Mouse (Mus musculus): ENCODE results near the gene Kif13a. TPM values are rescaled to one million over a fixed set of nuclear protein-coding genes. Genes with fewer than 3 reads are reported as not detected.

Kif13a gene
- polyA plus RNA-seq, 1 experiment from 2014 or later, result 13.5 TPM

DNA sequence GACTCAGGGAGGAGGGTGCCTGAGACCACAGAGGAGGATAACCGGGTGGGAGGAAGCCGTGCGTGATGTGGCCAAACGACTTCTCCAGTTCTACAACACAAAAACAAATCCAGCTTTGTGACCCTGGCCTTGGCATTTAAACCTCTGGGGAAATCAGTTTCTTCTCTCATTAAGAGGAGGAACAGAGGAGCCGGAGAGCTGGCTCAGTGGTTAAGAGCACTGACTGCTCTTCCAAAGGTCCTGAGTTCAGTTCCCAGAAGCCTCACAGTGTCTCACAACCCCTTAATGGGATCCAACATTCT, 44.0 kb downstream of the Kif13a start:
- DNase-seq (ENCODE audit: low spot score), result no peak
- Histone ChIP-seq H3K4me1 (replicated peaks; ENCODE audit: control insufficient read depth, insufficient read depth) (peaks cover 10% of the 10 kb centered on the region), H3K4me2 (replicated peaks; ENCODE audit: low read depth) (no peak overlapping the region), H3K9me3 (ENCODE audit: control insufficient read depth, low read length) (no peaks in the 10 kb centered on the region), H3K27me3 (ENCODE audit: control insufficient read depth, insufficient read depth, low read length) (no peaks in the 10 kb centered on the region), H3K9ac (ENCODE audit: low read length) (no peak overlapping the region), H3K27ac (replicated peaks) (no peak overlapping the region), H3K4me3 (ENCODE audit: low read depth, low read length) (no peak overlapping the region), H3K36me3 (ENCODE audit: control insufficient read depth, insufficient read depth, low read length) (no peaks in the 10 kb centered on the region)
- 77% methylated on average over 5 of the region's 5 CpGs for WGBS
- ATAC-seq (ENCODE audit: low FRiP score, low TSS enrichment), result no peak
- TF ChIP-seq EP300 (optimal IDR thresholded peaks at IDR 0.05), result no peak
- TF ChIP-seq CTCF (IDR thresholded peaks at IDR 0.05; ENCODE audit: low read depth), result no peak

DNA sequence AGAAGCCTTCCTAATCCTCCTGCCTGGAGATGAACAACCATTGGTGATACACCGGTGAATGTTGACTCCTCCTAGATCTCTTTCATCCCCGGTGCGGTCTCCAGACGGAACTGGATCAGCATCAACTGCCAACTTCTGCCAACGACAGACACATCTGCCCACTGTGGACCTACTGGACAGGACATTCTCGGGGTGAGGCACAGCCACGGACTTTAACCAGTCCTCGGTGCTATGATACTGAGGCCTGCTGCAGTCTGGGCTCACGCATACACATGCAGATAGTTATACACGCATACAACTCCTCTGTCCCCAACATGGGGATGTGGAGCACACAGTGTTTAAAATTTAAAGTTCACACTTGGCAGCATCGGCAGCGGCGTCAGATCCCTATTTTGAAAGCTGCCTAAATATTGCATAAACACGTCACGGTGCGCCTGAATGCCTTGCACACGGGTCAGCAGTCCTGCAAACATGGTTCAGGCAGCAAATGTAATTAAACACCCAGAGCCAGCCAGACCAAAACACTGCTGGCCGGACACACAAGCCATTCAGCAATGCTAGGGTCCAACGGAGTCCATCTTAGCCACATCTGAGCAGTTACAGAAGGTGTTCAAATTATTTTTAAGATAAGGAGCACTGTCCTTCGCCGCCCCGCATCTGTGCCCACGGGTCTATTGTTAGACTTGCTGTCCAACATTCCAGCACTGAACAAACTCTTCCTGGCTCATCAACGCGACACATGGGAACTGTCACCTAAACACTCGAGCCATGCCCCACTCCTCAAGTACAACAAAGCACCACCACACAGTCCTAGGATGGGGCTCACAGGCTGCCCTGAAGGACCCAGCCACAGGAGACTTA, 44.5 kb downstream of the Kif13a start:
- Histone ChIP-seq H3K36me3 (ENCODE audit: control insufficient read depth, insufficient read depth, low read length) (no peaks in the 10 kb centered on the region), H3K9me3 (ENCODE audit: control insufficient read depth, low read length) (no peaks in the 10 kb centered on the region), H3K27me3 (ENCODE audit: control insufficient read depth, insufficient read depth, low read length) (no peaks in the 10 kb centered on the region), H3K4me2 (replicated peaks; ENCODE audit: low read depth) (no peak overlapping the region), H3K27ac (replicated peaks) (no peak overlapping the region), H3K4me1 (replicated peaks; ENCODE audit: control insufficient read depth, insufficient read depth) (peaks cover 10% of the 10 kb centered on the region), H3K9ac (ENCODE audit: low read length) (no peak overlapping the region), H3K4me3 (ENCODE audit: low read depth, low read length) (no peak overlapping the region)
- DNase-seq (ENCODE audit: low spot score) (no peak), ATAC-seq (ENCODE audit: low FRiP score, low TSS enrichment) (no peak)
- 57% methylated on average over 26 of the region's 26 CpGs for WGBS
- no peak for TF ChIP-seq CTCF (IDR thresholded peaks at IDR 0.05; ENCODE audit: low read depth)
- TF ChIP-seq EP300 (optimal IDR thresholded peaks at IDR 0.05), result no peak

DNA sequence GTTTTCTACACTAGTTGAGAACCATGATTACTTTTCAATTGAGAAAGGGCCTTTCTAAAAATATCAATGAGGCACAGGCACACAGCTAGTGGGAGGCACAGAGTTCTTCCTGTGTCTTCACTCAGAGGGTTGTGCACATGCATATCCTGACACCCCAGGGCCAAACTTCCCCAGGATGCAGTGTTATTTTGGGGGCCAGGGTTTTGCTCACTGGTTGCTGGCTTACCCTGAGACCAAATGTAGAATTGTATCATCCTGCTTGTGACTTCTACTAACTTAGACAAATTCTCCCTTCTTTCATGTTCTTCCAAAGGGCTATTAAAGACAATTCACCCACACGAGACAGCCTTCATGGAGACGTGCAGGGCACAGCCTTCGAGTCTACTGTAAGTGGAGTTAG, 45.7 kb downstream of the Kif13a start:
- WGBS, result 84% methylated on average over 3 of the region's 3 CpGs
- TF ChIP-seq EP300 (optimal IDR thresholded peaks at IDR 0.05) (no peak), CTCF (IDR thresholded peaks at IDR 0.05; ENCODE audit: low read depth) (no peak)

DNA sequence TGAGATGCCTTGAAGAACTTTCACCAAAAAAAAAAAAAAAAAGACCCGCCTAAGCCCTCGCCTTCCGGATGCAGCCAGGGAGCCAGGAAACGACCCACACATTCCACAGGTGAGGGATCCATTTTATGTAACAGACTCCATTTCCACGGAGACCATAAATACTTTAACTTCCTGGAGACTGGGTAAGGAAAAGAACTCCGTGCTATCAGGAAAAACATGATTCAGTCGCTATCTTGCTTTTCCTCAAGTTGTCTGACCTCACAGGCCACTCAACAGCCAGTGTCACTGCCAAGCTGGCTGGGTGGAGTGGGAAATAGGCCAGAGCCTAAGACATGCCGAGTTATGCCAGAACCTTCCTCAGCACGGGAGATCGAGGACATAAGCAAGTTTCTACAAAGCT, 46.3 kb downstream of the Kif13a start:
- Histone ChIP-seq H3K27me3 (ENCODE audit: control insufficient read depth, insufficient read depth, low read length) (no peaks in the 10 kb centered on the region), H3K36me3 (ENCODE audit: control insufficient read depth, insufficient read depth, low read length) (no peaks in the 10 kb centered on the region), H3K4me3 (ENCODE audit: low read depth, low read length) (no peak overlapping the region), H3K27ac (replicated peaks) (peak overlapping the region; percentile 53), H3K9ac (ENCODE audit: low read length) (no peak overlapping the region), H3K4me2 (replicated peaks; ENCODE audit: low read depth) (no peak overlapping the region), H3K4me1 (replicated peaks; ENCODE audit: control insufficient read depth, insufficient read depth) (peaks cover 10% of the 10 kb centered on the region), H3K9me3 (ENCODE audit: control insufficient read depth, low read length) (no peaks in the 10 kb centered on the region)
- WGBS, result 33% methylated on average over 10 of the region's 10 CpGs
- DNase-seq (ENCODE audit: low spot score) (peak; percentile 48), ATAC-seq (ENCODE audit: low FRiP score, low TSS enrichment) (peak; percentile 82)
- TF ChIP-seq CTCF (IDR thresholded peaks at IDR 0.05; ENCODE audit: low read depth), result no peak
- TF ChIP-seq EP300 (optimal IDR thresholded peaks at IDR 0.05), result no peak

More for the DNA sequence above, 45.7 kb downstream of the Kif13a start:
- H3K4me2 ChIP-seq (replicated peaks; ENCODE audit: low read depth), result no peak overlapping the region
- DNase-seq (ENCODE audit: low spot score), result no peak
- peak overlapping the region; percentile 53; the same call in 1 of the 2 replicates for H3K27ac ChIP-seq (replicated peaks)
- no peaks in the 10 kb centered on the region for H3K27me3 ChIP-seq (ENCODE audit: control insufficient read depth, insufficient read depth, low read length)
- H3K9ac ChIP-seq (ENCODE audit: low read length), result no peak overlapping the region
- ATAC-seq (ENCODE audit: low FRiP score, low TSS enrichment), result no peak
- no peak overlapping the region for H3K4me3 ChIP-seq (ENCODE audit: low read depth, low read length)
- no peaks in the 10 kb centered on the region for H3K9me3 ChIP-seq (ENCODE audit: control insufficient read depth, low read length)
- H3K4me1 ChIP-seq (replicated peaks; ENCODE audit: control insufficient read depth, insufficient read depth), result peaks cover 10% of the 10 kb centered on the region
- no peaks in the 10 kb centered on the region for H3K36me3 ChIP-seq (ENCODE audit: control insufficient read depth, insufficient read depth, low read length)

DNA sequence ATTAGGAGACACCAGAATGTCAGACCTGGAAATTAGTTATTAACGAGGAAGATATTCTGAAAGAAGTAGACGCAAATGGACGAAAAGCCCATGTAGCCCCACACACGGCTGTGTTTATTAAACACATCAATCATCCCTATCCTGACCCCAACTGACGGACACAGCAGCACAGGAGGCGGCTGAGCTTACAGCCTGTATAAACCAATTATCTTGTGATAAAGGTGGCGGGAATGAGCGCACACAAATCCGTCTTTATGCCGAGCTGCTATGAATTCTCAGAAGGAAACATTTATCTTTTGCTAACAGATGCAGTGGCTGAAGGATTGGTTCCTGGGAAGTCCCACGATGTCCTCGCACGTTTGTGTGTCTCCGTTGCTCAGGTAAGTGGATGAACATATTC, 48.9 kb downstream of the Kif13a start:
- Histone ChIP-seq H3K27ac (replicated peaks) (no peak overlapping the region), H3K36me3 (ENCODE audit: control insufficient read depth, insufficient read depth, low read length) (no peaks in the 10 kb centered on the region), H3K9me3 (ENCODE audit: control insufficient read depth, low read length) (no peaks in the 10 kb centered on the region), H3K4me2 (replicated peaks; ENCODE audit: low read depth) (no peak overlapping the region), H3K4me3 (ENCODE audit: low read depth, low read length) (no peak overlapping the region), H3K4me1 (replicated peaks; ENCODE audit: control insufficient read depth, insufficient read depth) (peaks cover 10% of the 10 kb centered on the region), H3K9ac (ENCODE audit: low read length) (no peak overlapping the region), H3K27me3 (ENCODE audit: control insufficient read depth, insufficient read depth, low read length) (no peaks in the 10 kb centered on the region)
- TF ChIP-seq EP300 (optimal IDR thresholded peaks at IDR 0.05) (no peak), CTCF (IDR thresholded peaks at IDR 0.05; ENCODE audit: low read depth) (no peak)
- ATAC-seq (ENCODE audit: low FRiP score, low TSS enrichment) (no peak), DNase-seq (ENCODE audit: low spot score) (no peak)
- WGBS, result 48% methylated on average over 14 of the region's 14 CpGs

DNA sequence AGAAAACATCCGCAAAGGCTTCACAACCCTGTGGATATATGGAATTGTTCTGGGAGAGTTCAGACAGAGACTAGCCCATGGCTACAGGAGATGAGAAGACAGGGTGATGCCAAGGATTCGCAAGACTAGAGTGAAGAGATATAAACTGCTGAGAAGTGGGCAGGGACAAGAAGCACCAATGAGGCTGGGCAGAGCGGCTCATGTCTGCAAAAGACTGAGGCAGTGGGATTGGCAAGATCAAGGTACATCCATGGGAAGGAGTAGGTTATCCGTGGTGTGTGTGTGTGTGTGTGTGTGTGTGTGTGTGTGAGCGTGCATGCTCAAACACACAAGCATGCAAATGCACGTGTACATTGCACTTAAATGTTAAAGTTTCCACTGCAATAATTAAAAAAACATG, 49.4 kb downstream of the Kif13a start:
- peaks cover 10% of the 10 kb centered on the region for H3K4me1 ChIP-seq (replicated peaks; ENCODE audit: control insufficient read depth, insufficient read depth)
- TF ChIP-seq CTCF (IDR thresholded peaks at IDR 0.05; ENCODE audit: low read depth) (no peak), EP300 (optimal IDR thresholded peaks at IDR 0.05) (no peak)
- WGBS, result 92% methylated on average over 6 of the region's 6 CpGs

More for the DNA sequence above, 49.4 kb downstream of the Kif13a start:
- H3K4me3 ChIP-seq (ENCODE audit: low read depth, low read length), result no peak overlapping the region
- no peak overlapping the region for H3K9ac ChIP-seq (ENCODE audit: low read length)
- no peak overlapping the region for H3K4me2 ChIP-seq (replicated peaks; ENCODE audit: low read depth)
- DNase-seq (ENCODE audit: low spot score) (no peak), ATAC-seq (ENCODE audit: low FRiP score, low TSS enrichment) (no peak)
- no peaks in the 10 kb centered on the region for H3K27me3 ChIP-seq (ENCODE audit: control insufficient read depth, insufficient read depth, low read length)
- H3K36me3 ChIP-seq (ENCODE audit: control insufficient read depth, insufficient read depth, low read length), result no peaks in the 10 kb centered on the region
- H3K27ac ChIP-seq (replicated peaks), result no peak overlapping the region
- no peaks in the 10 kb centered on the region for H3K9me3 ChIP-seq (ENCODE audit: control insufficient read depth, low read length)
